Mouse (Mus musculus): ENCODE measurements around the gene Hadha. TPM values are rescaled to one million over a fixed set of nuclear protein-coding genes. Genes with fewer than 3 reads are reported as not detected.
A peak's percentile ranks its signal among the peaks of the same experiment; 100 is the strongest.

The Hadha gene
- polyA plus RNA-seq, 1 experiment = 74.2 TPM

DNA sequence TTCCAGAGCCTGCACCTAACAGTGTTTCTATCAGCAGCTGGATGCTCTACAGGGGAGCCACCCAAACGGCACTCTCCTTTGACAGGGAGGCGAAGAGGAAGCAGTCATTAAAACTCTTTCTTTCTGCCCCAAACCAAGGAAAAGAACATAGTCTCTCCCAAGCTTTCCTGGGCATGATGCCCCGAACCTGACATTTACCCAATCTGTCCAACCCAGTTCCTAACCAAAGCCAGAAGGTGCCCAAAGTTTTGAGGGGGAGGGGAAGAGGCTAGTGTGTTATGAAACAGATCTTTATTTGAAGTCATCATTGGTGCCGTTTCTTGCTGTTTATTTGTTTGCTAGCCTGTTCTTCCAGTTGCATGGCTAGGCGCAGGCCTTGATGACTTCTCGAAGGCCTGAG lies 59.2 kb downstream of the Hadha start:
- Histone ChIP-seq H3K36me3 (ENCODE audit: control insufficient read depth, insufficient read depth, low read length) (no peaks in the 10 kb centered on the region), H3K27ac (ENCODE audit: control insufficient read depth, insufficient read depth, low read depth, low read length) (no peak overlapping the region), H3K4me1 (ENCODE audit: control insufficient read depth, insufficient read depth, low read length) (no peaks in the 10 kb centered on the region; the same call in 1 of the 2 replicates), H3K27me3 (ENCODE audit: control insufficient read depth, insufficient read depth, low read length) (no peaks in the 10 kb centered on the region), H3K4me3 (ENCODE audit: control insufficient read depth, low read depth, low read length) (no peak overlapping the region)
- no peak for TF ChIP-seq CTCF (IDR thresholded peaks at IDR 0.05; ENCODE audit: control insufficient read depth, insufficient read depth, insufficient replicate concordance, low read depth, low read length)
- TF ChIP-seq POLR2A (IDR thresholded peaks at IDR 0.05; ENCODE audit: control insufficient read depth, low read depth, low read length) = no peak

DNA sequence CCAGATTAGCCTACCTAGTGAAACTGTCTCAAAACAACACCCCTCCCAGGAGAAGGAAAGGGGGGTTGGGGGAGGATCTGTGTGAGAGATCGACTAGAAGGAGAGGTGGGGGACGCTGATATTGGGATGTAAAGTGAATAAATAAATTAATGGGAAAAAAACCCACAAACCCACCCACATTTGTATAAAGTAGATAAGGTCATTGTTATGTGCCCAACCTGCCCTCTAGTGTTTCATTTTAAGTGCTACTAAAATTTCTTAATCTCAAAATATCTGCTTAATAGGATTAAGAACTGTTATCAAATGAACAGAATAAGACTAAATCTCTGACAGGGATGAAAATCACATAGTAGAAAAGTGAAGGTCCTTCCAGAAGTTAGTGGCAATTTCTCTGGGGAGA lies 60.6 kb downstream of the Hadha start:
- H3K4me3 ChIP-seq (ENCODE audit: control insufficient read depth, low read depth, low read length) = no peak overlapping the region
- TF ChIP-seq CTCF (IDR thresholded peaks at IDR 0.05; ENCODE audit: control insufficient read depth, insufficient read depth, insufficient replicate concordance, low read depth, low read length) = no peak
- no peak for TF ChIP-seq POLR2A (IDR thresholded peaks at IDR 0.05; ENCODE audit: control insufficient read depth, low read depth, low read length)
- H3K36me3 ChIP-seq (ENCODE audit: control insufficient read depth, insufficient read depth, low read length) = no peaks in the 10 kb centered on the region

DNA sequence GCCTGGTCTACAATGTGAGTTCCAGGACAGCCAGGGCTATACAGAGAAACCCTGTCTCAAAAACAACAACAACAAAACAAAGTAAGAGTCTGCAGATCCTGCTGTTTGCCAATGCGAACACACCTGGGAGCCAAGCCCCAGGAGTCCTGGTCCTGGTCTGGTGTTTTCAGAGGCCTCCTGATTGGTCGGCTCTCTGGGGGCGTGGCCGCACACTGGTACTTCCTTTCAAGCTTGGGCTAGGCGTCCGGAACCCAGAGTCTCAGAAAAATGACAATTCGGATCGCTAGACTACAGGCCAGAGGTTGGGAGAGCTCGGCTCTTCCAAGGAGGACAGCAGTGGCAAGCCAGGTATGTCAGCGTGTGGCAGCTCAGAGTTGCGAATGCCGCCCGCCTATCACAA lies 62.3 kb downstream of the Hadha start:
- Histone ChIP-seq H3K27me3 (ENCODE audit: control insufficient read depth, insufficient read depth, low read length) (no peaks in the 10 kb centered on the region), H3K36me3 (ENCODE audit: control insufficient read depth, insufficient read depth, low read length) (no peaks in the 10 kb centered on the region), H3K4me1 (ENCODE audit: control insufficient read depth, insufficient read depth, low read length) (no peaks in the 10 kb centered on the region; the same call in 1 of the 2 replicates), H3K27ac (ENCODE audit: control insufficient read depth, insufficient read depth, low read depth, low read length) (no peak overlapping the region), H3K4me3 (ENCODE audit: control insufficient read depth, low read depth, low read length) (peak overlapping the region; percentile 25)
- TF ChIP-seq POLR2A (IDR thresholded peaks at IDR 0.05; ENCODE audit: control insufficient read depth, low read depth, low read length) (no peak), CTCF (IDR thresholded peaks at IDR 0.05; ENCODE audit: control insufficient read depth, insufficient read depth, insufficient replicate concordance, low read depth, low read length) (no peak)

More for the DNA sequence above, 60.6 kb downstream of the Hadha start:
- Histone ChIP-seq H3K4me1 (ENCODE audit: control insufficient read depth, insufficient read depth, low read length) (no peaks in the 10 kb centered on the region; the same call in 1 of the 2 replicates), H3K27me3 (ENCODE audit: control insufficient read depth, insufficient read depth, low read length) (no peaks in the 10 kb centered on the region), H3K27ac (ENCODE audit: control insufficient read depth, insufficient read depth, low read depth, low read length) (no peak overlapping the region)

DNA sequence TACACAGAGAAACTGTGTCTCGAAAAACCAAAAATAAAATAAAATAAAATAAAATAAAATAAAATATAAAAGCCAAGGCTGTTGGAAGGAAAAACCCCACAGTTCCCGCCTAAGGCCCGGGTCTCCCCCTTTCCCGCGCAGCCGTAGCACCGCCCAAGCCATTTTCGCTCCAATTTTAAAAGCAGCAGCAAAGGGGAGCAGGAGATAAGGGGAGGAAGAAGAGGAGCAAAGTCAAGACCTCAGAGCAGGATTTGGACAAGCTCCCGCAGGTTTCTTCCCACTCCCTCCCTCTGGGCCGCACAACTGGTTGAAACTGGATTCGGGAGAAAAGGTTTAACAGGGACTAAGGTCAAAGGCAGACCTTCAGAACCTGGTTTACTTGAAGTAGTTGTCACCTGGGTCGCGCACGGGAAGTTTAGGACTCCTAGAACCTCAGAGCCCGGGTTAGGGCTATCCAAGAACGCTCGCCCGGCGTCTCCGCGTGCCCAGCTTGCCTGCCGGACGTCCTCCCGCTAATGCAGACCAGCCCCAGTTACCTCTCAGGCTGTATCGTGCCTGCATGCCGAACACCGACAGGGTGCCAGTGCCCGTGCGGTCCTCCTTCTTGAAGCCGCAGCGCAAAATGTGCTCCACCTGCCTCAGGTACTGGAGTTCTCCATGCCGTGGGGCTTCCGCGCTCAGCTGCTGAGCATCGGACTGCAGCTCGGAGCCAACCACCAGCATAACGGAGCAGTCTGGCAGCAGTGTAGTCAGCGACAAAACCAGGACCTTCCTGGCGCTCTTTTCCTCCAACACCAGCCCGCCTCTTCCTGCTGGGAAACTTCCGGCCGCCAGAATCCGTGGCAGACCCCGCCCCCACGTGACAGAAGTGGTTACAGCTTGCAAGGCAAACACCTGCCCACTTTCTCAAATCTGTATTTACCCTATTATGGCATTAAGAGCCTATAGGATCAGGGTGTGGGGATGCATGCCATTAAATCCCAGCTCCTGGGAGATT lies 81.8 kb downstream of the Hadha start, which contains the start of gene Tyms:
Gene Tyms (minus strand): TSS at position 793 of the 997 bp plus-strand sequence.
- H3K36me3 ChIP-seq (ENCODE audit: control insufficient read depth, insufficient read depth, low read length) = no peaks in the 10 kb centered on the region
- no peaks in the 10 kb centered on the region for H3K27me3 ChIP-seq (ENCODE audit: control insufficient read depth, insufficient read depth, low read length)
- TF ChIP-seq POLR2A (IDR thresholded peaks at IDR 0.05; ENCODE audit: control insufficient read depth, low read depth, low read length) = peak; percentile 69
- TF ChIP-seq CTCF (IDR thresholded peaks at IDR 0.05; ENCODE audit: control insufficient read depth, insufficient read depth, insufficient replicate concordance, low read depth, low read length) = no peak
- H3K4me3 ChIP-seq (ENCODE audit: control insufficient read depth, low read depth, low read length) = peak within 1 kb of the TSS; percentile 86
- H3K4me1 ChIP-seq (ENCODE audit: control insufficient read depth, insufficient read depth, low read length) = no peaks in the 10 kb centered on the region; the same call in none of the 2 replicates
- H3K27ac ChIP-seq (ENCODE audit: control insufficient read depth, insufficient read depth, low read depth, low read length) = 0 out of 2 replicates have a peak within 1 kb of the TSS, but pooled peaks have one; percentile 3

DNA sequence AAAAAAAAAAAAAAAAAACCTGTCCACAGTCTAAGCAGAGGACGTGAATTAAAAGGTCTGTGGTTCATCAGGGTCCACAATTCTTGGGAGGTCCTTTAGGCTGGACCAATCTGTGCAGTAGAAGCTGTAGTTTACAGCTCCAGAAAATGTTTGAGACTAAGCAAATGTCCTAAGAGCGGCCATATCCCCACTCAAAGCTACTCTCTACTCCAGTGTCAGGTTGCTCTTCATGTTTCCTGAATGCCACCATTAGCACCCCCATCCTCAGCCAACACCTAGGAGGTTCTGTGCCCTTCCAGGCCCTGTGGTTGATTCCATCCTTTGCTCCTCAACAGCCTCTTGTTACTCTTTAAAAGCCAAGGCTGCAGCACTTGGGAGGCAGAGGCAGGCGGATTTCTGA lies 82.6 kb downstream of the Hadha start:
- H3K27ac ChIP-seq (ENCODE audit: control insufficient read depth, insufficient read depth, low read depth, low read length) = no peak overlapping the region
- H3K4me1 ChIP-seq (ENCODE audit: control insufficient read depth, insufficient read depth, low read length) = no peaks in the 10 kb centered on the region; the same call in none of the 2 replicates
- TF ChIP-seq CTCF (IDR thresholded peaks at IDR 0.05; ENCODE audit: control insufficient read depth, insufficient read depth, insufficient replicate concordance, low read depth, low read length) (no peak), POLR2A (IDR thresholded peaks at IDR 0.05; ENCODE audit: control insufficient read depth, low read depth, low read length) (no peak)
- H3K27me3 ChIP-seq (ENCODE audit: control insufficient read depth, insufficient read depth, low read length) = no peaks in the 10 kb centered on the region
- H3K36me3 ChIP-seq (ENCODE audit: control insufficient read depth, insufficient read depth, low read length) = no peaks in the 10 kb centered on the region
- H3K4me3 ChIP-seq (ENCODE audit: control insufficient read depth, low read depth, low read length) = no peak overlapping the region

DNA sequence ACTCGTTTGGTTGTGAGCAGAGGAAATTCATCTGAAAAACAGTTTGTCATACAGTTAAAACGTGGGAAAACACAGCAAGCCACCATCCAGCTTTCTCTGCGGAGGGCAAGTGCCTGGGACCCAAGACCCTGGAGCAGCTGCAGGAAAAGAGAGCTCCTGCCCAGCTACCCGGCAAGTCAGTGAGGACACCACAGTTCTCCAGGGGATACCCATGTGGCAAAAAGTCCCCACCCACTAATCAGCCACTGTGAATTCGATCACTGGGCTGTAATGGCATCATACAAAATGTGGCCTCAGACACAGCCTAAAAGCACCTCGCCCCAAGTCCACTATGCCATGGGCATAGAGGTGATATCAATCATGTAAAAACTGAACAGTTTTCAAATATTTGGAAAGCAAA lies 83.3 kb downstream of the Hadha start:
- H3K27me3 ChIP-seq (ENCODE audit: control insufficient read depth, insufficient read depth, low read length) = no peaks in the 10 kb centered on the region
- no peaks in the 10 kb centered on the region for H3K36me3 ChIP-seq (ENCODE audit: control insufficient read depth, insufficient read depth, low read length)
- no peak overlapping the region for H3K27ac ChIP-seq (ENCODE audit: control insufficient read depth, insufficient read depth, low read depth, low read length)
- TF ChIP-seq CTCF (IDR thresholded peaks at IDR 0.05; ENCODE audit: control insufficient read depth, insufficient read depth, insufficient replicate concordance, low read depth, low read length) (no peak), POLR2A (IDR thresholded peaks at IDR 0.05; ENCODE audit: control insufficient read depth, low read depth, low read length) (no peak)
- H3K4me1 ChIP-seq (ENCODE audit: control insufficient read depth, insufficient read depth, low read length) = no peaks in the 10 kb centered on the region; the same call in none of the 2 replicates
- H3K4me3 ChIP-seq (ENCODE audit: control insufficient read depth, low read depth, low read length) = no peak overlapping the region

Other genes with a start within 250 kb of the Hadha start
- gene Il6, start 142.0 kb downstream of the Hadha start, polyA plus RNA-seq (2012; rRNA removed) = not detected in 2 replicates
- 4.6 and 4.8 TPM in 2 replicates for gene Tyms, start 81.5 kb downstream of the Hadha start, polyA plus RNA-seq (2012; rRNA removed)
- gene Garem2, start 50.0 kb downstream of the Hadha start, polyA plus RNA-seq (2012; rRNA removed) = 0.71 and 0.78 TPM in 2 replicates
- gene 3110082J24Rik, start 49.1 kb downstream of the Hadha start, polyA plus RNA-seq (2012; rRNA removed) = not detected in 2 replicates
- gene Hadhb, start 86 bp upstream of the Hadha start, polyA plus RNA-seq (2012; rRNA removed) = 60.1 and 67.1 TPM in 2 replicates
- gene Adgrf3, start 50.6 kb upstream of the Hadha start, polyA plus RNA-seq (2012; rRNA removed) = 18.3 and 18.5 TPM in 2 replicates
- gene Selenoi, start 77.4 kb upstream of the Hadha start, polyA plus RNA-seq (2012; rRNA removed) = 65.4 and 74.1 TPM in 2 replicates
- gene Drc1, start 126.2 kb upstream of the Hadha start, polyA plus RNA-seq (2012; rRNA removed) = 27.1 and 28.7 TPM in 2 replicates